Comparison of ENCODE assay signal across 9 mouse cellular contexts in genomic region chr4:123593664-123594063, GRCm38 (mm10).
DNase-seq lines count a peak whose midpoint lies in the region; ATAC-seq and TF ChIP-seq lines count a peak whose summit lies in the region.
"Had no signal": no experiment of that assay in that cellular context is flagged by ENCODE, and none has a peak within 500 bp of the region (broad histone marks: within the 10 kb centered on the region; RNA-seq: fewer than 3 reads in every experiment).

No protein-coding gene starts in this region.

- H3K27me3 ChIP-seq in kidney, embryonic 14.5 days (ENCODE audit: control insufficient read depth, insufficient read depth, low read length) = no peaks in the 10 kb centered on the region
- no peaks in the 10 kb centered on the region for H3K27me3 ChIP-seq in hindbrain, postnatal 0 days (ENCODE audit: insufficient read depth, low read length)
- H3K27me3 ChIP-seq in midbrain, embryonic 16.5 days (ENCODE audit: control insufficient read depth, insufficient read depth, low read depth, low read length) = no peaks in the 10 kb centered on the region

- peaks cover 20% of the 10 kb centered on the region for H3K4me1 ChIP-seq in kidney, embryonic 14.5 days (ENCODE audit: control insufficient read depth, insufficient read depth, low read length)
- H3K4me1 ChIP-seq in hindbrain, postnatal 0 days (ENCODE audit: insufficient read depth, low read length) = peaks cover 14% of the 10 kb centered on the region; the same call in 1 of the 2 replicates
- H3K4me1 ChIP-seq in midbrain, embryonic 16.5 days (ENCODE audit: control insufficient read depth, insufficient read depth, low read length) = peaks cover 30% of the 10 kb centered on the region

- peak overlapping the region; percentile 37; the same call in 1 of the 2 replicates for H3K27ac ChIP-seq in kidney, embryonic 14.5 days (ENCODE audit: low read depth, low read length)
- peak overlapping the region; percentile 68; the same call in 1 of the 2 replicates for H3K27ac ChIP-seq in hindbrain, postnatal 0 days
- peak overlapping the region; percentile 8; the same call in 1 of the 2 replicates for H3K27ac ChIP-seq in midbrain, embryonic 16.5 days (ENCODE audit: low read length)

- H3K36me3 ChIP-seq in kidney, embryonic 14.5 days (ENCODE audit: control insufficient read depth, insufficient read depth, low read length) = no peaks in the 10 kb centered on the region
- H3K36me3 ChIP-seq in hindbrain, postnatal 0 days (ENCODE audit: insufficient read depth, low read length) = no peaks in the 10 kb centered on the region
- H3K36me3 ChIP-seq in midbrain, embryonic 16.5 days (ENCODE audit: control insufficient read depth, insufficient read depth, low read length) = no peaks in the 10 kb centered on the region
- H3K36me3 ChIP-seq: G1E had no signal

- ATAC-seq in kidney, embryonic 14.5 days (ENCODE audit: low FRiP score, low TSS enrichment) = no peak
- no peak for ATAC-seq in hindbrain, postnatal 0 days
- no peak for ATAC-seq in midbrain, embryonic 16.5 days

- no peak for DNase-seq in kidney, adult 11 months
- peak; percentile 72 for DNase-seq in fibroblast of lung, adult 2 months (ENCODE audit: low read depth)
- no peak for DNase-seq in hindbrain, postnatal 0 days (ENCODE audit: low spot score)
- DNase-seq in left cerebral cortex, postnatal 14 days (ENCODE audit: low spot score in 2 of 2) = no peak
- DNase-seq in left cerebral cortex, postnatal 36 days (ENCODE audit: low spot score in 2 of 2) = no peak
- DNase-seq in yolk sac, embryonic 10.5 days (ENCODE audit: low spot score) = no peak

- no peak for TF ChIP-seq CTCF in hindbrain, postnatal 0 days (IDR thresholded peaks at IDR 0.05; ENCODE audit: low read depth)

- 26% methylated on average over 3 of the region's 3 CpGs for WGBS in kidney, embryonic 14.5 days
- WGBS in hindbrain, postnatal 0 days = 34% methylated on average over 3 of the region's 3 CpGs
- 25% methylated on average over 3 of the region's 3 CpGs for WGBS in midbrain, embryonic 16.5 days

- no peak overlapping the region for H3K4me3 ChIP-seq in kidney, embryonic 14.5 days (ENCODE audit: low read length)
- H3K4me3 ChIP-seq in hindbrain, postnatal 0 days (ENCODE audit: low read length) = no peak overlapping the region
- no peak overlapping the region for H3K4me3 ChIP-seq in midbrain, embryonic 16.5 days (ENCODE audit: low read depth, low read length)

- intact Hi-C loops in left cerebral cortex, postnatal 14 days (cut with DNase I) = no loop called here
- intact Hi-C loops in left cerebral cortex, postnatal 36 days (cut with DNase I) = no loop called here

- H3K9ac ChIP-seq in kidney, embryonic 14.5 days (ENCODE audit: low read depth, low read length) = no peak overlapping the region
- H3K9ac ChIP-seq in hindbrain, postnatal 0 days (replicated peaks; ENCODE audit: low read length) = no peak overlapping the region
- no peak overlapping the region for H3K9ac ChIP-seq in midbrain, embryonic 16.5 days (ENCODE audit: low read depth, low read length)

- H3K9me3 ChIP-seq in kidney, embryonic 14.5 days (ENCODE audit: control insufficient read depth, low read length) = no peaks in the 10 kb centered on the region
- no peaks in the 10 kb centered on the region for H3K9me3 ChIP-seq in hindbrain, postnatal 0 days (ENCODE audit: low read length)
- H3K9me3 ChIP-seq in midbrain, embryonic 16.5 days (replicated peaks; ENCODE audit: control insufficient read depth, low read length, poor library complexity, severe bottlenecking) = no peaks in the 10 kb centered on the region
- H3K9me3 ChIP-seq: G1E had no signal

- no peak overlapping the region for H3K4me2 ChIP-seq in kidney, embryonic 14.5 days (replicated peaks; ENCODE audit: low read depth, low read length)
- no peak overlapping the region for H3K4me2 ChIP-seq in hindbrain, postnatal 0 days (ENCODE audit: low read depth, low read length)
- no peak overlapping the region for H3K4me2 ChIP-seq in midbrain, embryonic 16.5 days (ENCODE audit: low read length)

Comparison
In these comparisons a context has a peak if more than half of its experiments do, and no peak if none do; other contexts are left out.
1. H3K27ac ChIP-seq: peak in every context shown above with its lines; median percentile 68 in hindbrain, postnatal 0 days; 37 in kidney, embryonic 14.5 days; 8 in midbrain, embryonic 16.5 days.